Mouse (Mus musculus) E14TG2a.4 (cell line): ENCODE results near the gene Olfr1505.

Experiments used
- H3K27me3 ChIP-seq: 2 replicates; pipeline ENCODE4 v1.6.1; 2014; ENCODE audit warnings: low read length, control low read depth; ENCODE audit not compliant: insufficient read depth
- H3K36me3 ChIP-seq: 2 replicates; pipeline ENCODE4 v1.6.1; 2014; ENCODE audit warnings: low read length, control low read depth; ENCODE audit not compliant: insufficient read depth
- H3K4me1 ChIP-seq: replicated peaks from 2 replicates; pipeline ENCODE4 v1.6.1; 2014; ENCODE audit warnings: low read depth, low read length, control low read depth
- H3K4me3 ChIP-seq: replicated peaks from 2 replicates; pipeline ENCODE4 v1.5.1; 2014; ENCODE audit warnings: mild to moderate bottlenecking, low read length
- H3K9me3 ChIP-seq: 2 replicates; pipeline ENCODE4 v1.6.1; 2014; ENCODE audit warnings: low read length, control low read depth
- CTCF ChIP-seq: conservative IDR thresholded peaks from 2 replicates; pipeline ENCODE4 v1.5.1; 2014; ENCODE audit warnings: low read length
- NANOG ChIP-seq: IDR thresholded peaks from 2 replicates; pipeline ENCODE4 v1.6.1; 2014; ENCODE audit warnings: borderline replicate concordance, low read length, mixed read lengths
- POU5F1 ChIP-seq: IDR thresholded peaks from 2 replicates; pipeline ENCODE4 v1.6.1; 2014; ENCODE audit warnings: low read length, borderline replicate concordance

The Olfr1505 gene

DNA sequence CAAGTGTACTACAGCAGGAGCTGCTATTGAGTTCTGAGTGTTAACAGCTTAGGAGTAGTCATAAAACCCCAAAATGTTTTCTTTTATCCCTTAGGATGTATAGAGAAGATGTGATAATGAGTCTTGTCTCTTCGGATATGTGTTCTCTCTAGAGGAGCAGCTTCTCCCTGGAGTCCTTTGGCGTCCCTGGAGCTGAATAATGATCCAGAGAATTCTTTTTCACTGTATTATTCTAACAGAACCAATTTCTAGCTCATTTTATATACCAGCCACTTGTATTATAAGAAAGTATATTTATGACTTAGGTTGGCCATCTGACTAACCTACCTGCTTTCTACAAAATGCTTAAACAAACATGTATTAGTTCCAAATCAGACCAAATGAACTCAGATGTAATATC, at the start of gene Olfr1505:
Olfr1505 (plus strand) TSS at position 301 of the 400 bp plus-strand sequence.
- no peaks in the 10 kb centered on the region for H3K9me3 ChIP-seq
- no peak within 1 kb of the TSS for H3K4me3 ChIP-seq
- TF ChIP-seq CTCF: no peak
- TF ChIP-seq NANOG: no peak
- no peak for TF ChIP-seq POU5F1
- no peaks in the 10 kb centered on the region for H3K4me1 ChIP-seq
- H3K27me3 ChIP-seq: no peaks in the 10 kb centered on the region
- no peaks in the 10 kb centered on the region for H3K36me3 ChIP-seq

DNA sequence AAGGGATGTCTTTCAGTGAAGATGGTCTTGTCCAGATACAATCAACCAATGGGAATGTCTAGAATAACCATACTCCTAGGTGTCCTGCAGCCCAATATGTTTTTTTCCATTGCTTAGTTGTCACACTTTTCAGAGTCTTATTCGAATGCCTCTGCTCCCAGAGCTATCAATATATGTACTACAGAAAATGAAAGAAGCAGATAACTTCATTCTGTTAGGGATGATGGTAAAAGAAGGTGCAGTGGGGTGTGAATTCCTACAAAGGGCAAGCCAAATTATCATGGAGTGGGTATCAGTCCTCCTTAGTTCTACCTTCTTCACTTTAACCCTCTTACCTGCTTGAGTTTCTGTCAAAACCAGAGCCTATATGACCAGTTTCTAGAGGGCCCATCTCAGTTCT, 15.5 kb upstream of the Olfr1505 start, which contains the start of gene Olfr1504:
Olfr1504 (minus strand) TSS at position 101 of the 400 bp plus-strand sequence.
- Histone ChIP-seq H3K27me3 (no peaks in the 10 kb centered on the region), H3K4me3 (no peak within 1 kb of the TSS), H3K9me3 (no peaks in the 10 kb centered on the region), H3K36me3 (no peaks in the 10 kb centered on the region), H3K4me1 (no peaks in the 10 kb centered on the region)
- TF ChIP-seq NANOG: no peak
- no peak for TF ChIP-seq CTCF
- no peak for TF ChIP-seq POU5F1
